Mouse (Mus musculus) thymus, postnatal 36 days (tissue): ENCODE results near the gene Kcnab1.

Experiments
- DNase-seq, 2 experiments: peaks; one replicate each; pipeline ENCODE4 v3.0.0; 2022; ENCODE audit warnings: mixed read lengths in 2 of 2

The Kcnab1 gene

GRCm38 (mm10) chr3:65317876-65318537 lies 208.8 kb downstream of the Kcnab1 start:
- DNase-seq = peak in 1 of 2 experiments; percentile 2

GRCm38 (mm10) chr3:65319248-65320008 lies 210.2 kb downstream of the Kcnab1 start:
- DNase-seq = no peak

- no peak for DNase-seq
Measured at GRCm38 (mm10) chr3:65320990-65321389, 211.8 kb downstream of the Kcnab1 start.

- no peak for DNase-seq
Measured at GRCm38 (mm10) chr3:65321981-65322779, 213.0 kb downstream of the Kcnab1 start.

GRCm38 (mm10) chr3:65325254-65325653 lies 216.1 kb downstream of the Kcnab1 start:
- DNase-seq = no peak

- no peak for DNase-seq
Measured at GRCm38 (mm10) chr3:65328814-65329213, 219.6 kb downstream of the Kcnab1 start.

- no peak for DNase-seq
Measured at GRCm38 (mm10) chr3:65337835-65338464, 228.8 kb downstream of the Kcnab1 start.

- no peak for DNase-seq
Measured at GRCm38 (mm10) chr3:65340173-65340951, 231.2 kb downstream of the Kcnab1 start.

GRCm38 (mm10) chr3:65346176-65346575 lies 237.0 kb downstream of the Kcnab1 start:
- DNase-seq = no peak

- DNase-seq = no peak
Measured at GRCm38 (mm10) chr3:65352278-65353127, 243.3 kb downstream of the Kcnab1 start.

GRCm38 (mm10) chr3:65353263-65354037 lies 244.3 kb downstream of the Kcnab1 start:
- no peak for DNase-seq

- DNase-seq = no peak
Measured at GRCm38 (mm10) chr3:65355479-65355878, 246.3 kb downstream of the Kcnab1 start.

- no peak for DNase-seq
Measured at GRCm38 (mm10) chr3:65358275-65358674, 249.1 kb downstream of the Kcnab1 start.

GRCm38 (mm10) chr3:65358841-65359240 lies 249.7 kb downstream of the Kcnab1 start:
- DNase-seq = no peak

- DNase-seq = no peak
Measured at GRCm38 (mm10) chr3:65360163-65360969, 251.2 kb downstream of the Kcnab1 start.

- no peak for DNase-seq
Measured at GRCm38 (mm10) chr3:65363438-65363837, 254.3 kb downstream of the Kcnab1 start.

- DNase-seq = no peak
Measured at GRCm38 (mm10) chr3:65365184-65365583, 256.0 kb downstream of the Kcnab1 start.

GRCm38 (mm10) chr3:65365921-65366710 lies 256.9 kb downstream of the Kcnab1 start:
- no peak for DNase-seq

- DNase-seq = no peak
Measured at GRCm38 (mm10) chr3:65367944-65368343, 258.8 kb downstream of the Kcnab1 start.
